Mouse (Mus musculus) G1E (cell line): ENCODE data around the gene Magix.

Source experiments
- CTCF ChIP-seq: IDR thresholded peaks from 2 replicates; pipeline ENCODE4 v1.5.1; 2012; ENCODE audit warnings: low read depth, low read length, inconsistent platforms, mixed read lengths
- GATA1 ChIP-seq: IDR thresholded peaks from 2 replicates; pipeline ENCODE4 v1.6.1; 2012; ENCODE audit warnings: borderline replicate concordance, low read length, inconsistent platforms, mixed read lengths

GRCm38 (mm10) chrX:7658785-7659589 lies 22.1 kb downstream of the Magix start:
- TF ChIP-seq CTCF, result no peak
- no peak for TF ChIP-seq GATA1
